Mouse (Mus musculus) ES-Bruce4 (cell line): ENCODE data around the gene Pgr15l. TPM values are rescaled to one million over a fixed set of nuclear protein-coding genes. Genes with fewer than 3 reads are reported as not detected.

Experiments used
- H3K27ac ChIP-seq: 2 replicates; pipeline ENCODE4 v1.5.1; 2012; ENCODE audit warnings: low read length, inconsistent platforms; ENCODE audit not compliant: insufficient read depth
- H3K27me3 ChIP-seq: 2 replicates; pipeline ENCODE4 v1.6.1; 2012; ENCODE audit warnings: mild to moderate bottlenecking, low read length, inconsistent platforms; ENCODE audit not compliant: control insufficient read depth, poor library complexity, insufficient read depth, severe bottlenecking
- H3K36me3 ChIP-seq: 2 replicates; pipeline ENCODE4 v1.6.1; 2012; ENCODE audit warnings: inconsistent platforms, mild to moderate bottlenecking, low read length, moderate library complexity; ENCODE audit not compliant: control insufficient read depth, poor library complexity, insufficient read depth, severe bottlenecking
- H3K4me1 ChIP-seq: one replicate; pipeline ENCODE4 v1.8.1; 2011; ENCODE audit warnings: low read length; ENCODE audit not compliant: control insufficient read depth, insufficient read depth
- H3K4me3 ChIP-seq: 2 replicates; pipeline ENCODE4 v1.5.1; 2011; ENCODE audit warnings: low read depth, mild to moderate bottlenecking, low read length
- H3K9ac ChIP-seq: 2 replicates; pipeline ENCODE4 v1.6.1; 2012; ENCODE audit warnings: low read depth, mild to moderate bottlenecking, inconsistent platforms; ENCODE audit not compliant: poor library complexity, severe bottlenecking
- H3K9me3 ChIP-seq: replicated peaks from 2 replicates; pipeline ENCODE4 v1.6.1; 2012; ENCODE audit warnings: mild to moderate bottlenecking, low read length, inconsistent platforms; ENCODE audit not compliant: control insufficient read depth, poor library complexity, insufficient read depth, severe bottlenecking
- CTCF ChIP-seq: IDR thresholded peaks from one replicate; pipeline ENCODE4 v1.8.1; 2011; ENCODE audit warnings: low read depth, low read length
- EP300 ChIP-seq: IDR thresholded peaks from 2 replicates; pipeline ENCODE4 v1.6.1; 2011; ENCODE audit warnings: low read depth, low read length; ENCODE audit not compliant: insufficient read depth
- POLR2A ChIP-seq: IDR thresholded peaks from one replicate; pipeline ENCODE4 v1.8.1; 2011; ENCODE audit warnings: low read length; ENCODE audit not compliant: insufficient read depth
- polyA plus RNA-seq: library from polyadenylated mRNA; stranded (reverse); fragments of >200 nt; gene quantifications from 2 replicates; pipeline ENCODE4 v1.2.4, GENCODE M21; 2011; ENCODE audit warnings: low read depth; ENCODE audit not compliant: missing spikeins, insufficient read depth, insufficient read length

Gene Pgr15l
- 0.10 and 0.20 TPM in 2 replicates for polyA plus RNA-seq

GRCm38 (mm10) chrX:97072369-97072768 lies at the start of gene Pgr15l:
Gene Pgr15l, plus strand, starts transcription at chrX:97072596.
- Histone ChIP-seq H3K4me3 (peak within 1 kb of the TSS; percentile 32), H3K9ac (no peak within 1 kb of the TSS), H3K9me3 (no peaks in the 10 kb centered on the region), H3K4me1 (no peaks in the 10 kb centered on the region), H3K27me3 (no peaks in the 10 kb centered on the region; the same call in 1 of the 2 replicates), H3K36me3 (no peaks in the 10 kb centered on the region), H3K27ac (no peak within 1 kb of the TSS)
- TF ChIP-seq EP300: no peak
- TF ChIP-seq CTCF: no peak
- no peak for TF ChIP-seq POLR2A

- TF ChIP-seq POLR2A (no peak), EP300 (no peak), CTCF (no peak)
- no peak overlapping the region for H3K27ac ChIP-seq
- no peaks in the 10 kb centered on the region for H3K36me3 ChIP-seq
- no peak overlapping the region for H3K9ac ChIP-seq
- H3K27me3 ChIP-seq: no peaks in the 10 kb centered on the region
- no peaks in the 10 kb centered on the region for H3K4me1 ChIP-seq
- no peaks in the 10 kb centered on the region for H3K9me3 ChIP-seq
- H3K4me3 ChIP-seq: no peak overlapping the region
Measured at GRCm38 (mm10) chrX:97027540-97027939, 44.9 kb upstream of the Pgr15l start.

GRCm38 (mm10) chrX:97069816-97070215 lies 2.6 kb upstream of the Pgr15l start:
- no peaks in the 10 kb centered on the region for H3K4me1 ChIP-seq
- no peak overlapping the region for H3K4me3 ChIP-seq
- H3K27ac ChIP-seq: no peak overlapping the region
- H3K9me3 ChIP-seq: no peaks in the 10 kb centered on the region
- no peak for TF ChIP-seq EP300
- TF ChIP-seq CTCF: no peak
- no peak for TF ChIP-seq POLR2A
- H3K27me3 ChIP-seq: no peaks in the 10 kb centered on the region; the same call in 1 of the 2 replicates
- no peak overlapping the region for H3K9ac ChIP-seq
- H3K36me3 ChIP-seq: no peaks in the 10 kb centered on the region
